Mouse (Mus musculus) c-Kit-positive CD71-positive TER-119-negative erythroid progenitor cells, embryonic 14.5 days (primary cell): ENCODE data around the gene Alg5.
"Not testable (repeated sequence)": the region's sequence is repeated elsewhere in the genome, so short reads cannot be mapped to it uniquely, and the experiment has no call there.

ENCODE experiments used
- DNase-seq: peaks from one replicate; pipeline ENCODE4 v3.0.0-alpha.2; 2013; ENCODE audit warnings: low read depth

The Alg5 gene

DNA sequence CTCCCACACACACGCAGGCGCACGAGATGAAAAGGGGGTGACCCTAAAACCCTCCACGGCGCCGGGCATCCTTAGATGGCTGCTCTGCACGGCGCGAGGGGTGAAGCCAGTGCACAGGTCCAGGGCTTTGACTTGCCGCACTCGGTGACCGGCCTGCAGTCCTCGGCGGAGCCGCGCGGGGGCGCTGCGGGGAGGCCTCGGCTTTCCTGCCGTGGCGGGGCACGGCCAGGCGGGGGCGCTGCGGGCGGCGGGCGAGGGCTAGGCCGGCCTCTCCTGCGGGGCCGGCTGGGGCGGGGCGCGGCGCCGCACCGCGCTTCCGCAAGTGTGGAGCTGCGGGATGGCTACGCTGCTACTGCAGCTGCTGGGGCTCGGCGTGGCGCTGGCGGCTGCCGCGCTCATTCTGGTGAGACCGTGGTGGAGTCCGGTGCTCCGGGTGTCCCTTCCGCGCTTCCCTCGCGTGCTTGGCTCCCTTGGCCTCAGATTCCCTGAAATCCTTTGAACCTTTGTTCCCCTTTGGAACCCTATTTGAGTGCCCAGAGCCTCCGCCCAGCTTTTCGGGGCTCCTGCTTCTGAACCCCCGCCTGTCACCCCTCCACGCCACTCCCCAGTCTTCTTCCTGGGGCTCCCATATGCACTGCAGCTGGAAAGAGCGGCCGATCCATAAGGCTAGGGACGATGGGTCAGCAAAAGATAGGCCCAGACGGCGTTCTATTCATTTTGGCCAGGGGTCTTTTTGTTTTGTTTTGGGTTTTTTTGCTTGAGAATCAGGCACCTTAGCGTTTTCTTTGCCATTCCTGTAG, at the start of gene Alg5, which contains the start of gene Exosc8:
Gene Alg5 (plus strand): TSS at position 293 of the 800 bp plus-strand sequence.
Gene Exosc8 (minus strand): TSS at position 147 of the 800 bp plus-strand sequence.
- DNase-seq: no peak

DNA sequence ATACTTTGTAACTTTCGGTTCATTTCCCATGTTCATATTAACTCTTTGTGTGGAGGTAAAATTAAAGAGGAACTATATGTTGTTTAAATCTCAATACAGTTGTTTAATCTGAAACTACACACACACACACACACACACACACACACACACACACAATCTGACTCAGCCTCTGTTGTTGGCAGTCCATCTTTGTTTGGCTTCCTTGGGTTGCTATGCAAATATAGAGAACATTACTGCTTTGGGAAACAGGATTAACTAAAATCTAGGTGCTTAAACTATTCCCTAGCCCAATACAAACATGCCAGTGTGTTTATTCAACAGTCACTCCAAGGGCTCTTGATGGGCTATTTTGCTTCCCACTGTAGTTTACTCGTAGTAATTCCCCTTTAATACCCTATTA, 48.1 kb upstream of the Alg5 start:
- DNase-seq: no peak

DNA sequence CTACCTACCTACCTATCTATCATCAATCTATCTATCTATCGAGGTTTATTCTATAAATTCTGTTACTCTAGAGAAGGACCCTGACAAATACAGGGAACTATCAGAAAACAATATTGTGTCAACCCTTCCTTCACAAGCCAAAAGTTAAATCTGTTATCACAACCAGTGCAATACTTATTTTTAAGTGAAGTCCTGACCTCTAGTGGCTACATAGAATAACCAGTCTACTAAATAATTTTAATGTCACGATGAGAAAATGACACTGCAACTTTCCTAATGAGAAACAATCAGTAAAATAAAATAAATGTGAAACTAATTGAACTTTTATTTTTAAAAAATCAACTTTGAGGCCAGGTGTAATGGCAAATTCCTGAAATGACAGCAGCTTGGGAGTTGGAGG, 46.2 kb upstream of the Alg5 start:
- DNase-seq: no peak

DNA sequence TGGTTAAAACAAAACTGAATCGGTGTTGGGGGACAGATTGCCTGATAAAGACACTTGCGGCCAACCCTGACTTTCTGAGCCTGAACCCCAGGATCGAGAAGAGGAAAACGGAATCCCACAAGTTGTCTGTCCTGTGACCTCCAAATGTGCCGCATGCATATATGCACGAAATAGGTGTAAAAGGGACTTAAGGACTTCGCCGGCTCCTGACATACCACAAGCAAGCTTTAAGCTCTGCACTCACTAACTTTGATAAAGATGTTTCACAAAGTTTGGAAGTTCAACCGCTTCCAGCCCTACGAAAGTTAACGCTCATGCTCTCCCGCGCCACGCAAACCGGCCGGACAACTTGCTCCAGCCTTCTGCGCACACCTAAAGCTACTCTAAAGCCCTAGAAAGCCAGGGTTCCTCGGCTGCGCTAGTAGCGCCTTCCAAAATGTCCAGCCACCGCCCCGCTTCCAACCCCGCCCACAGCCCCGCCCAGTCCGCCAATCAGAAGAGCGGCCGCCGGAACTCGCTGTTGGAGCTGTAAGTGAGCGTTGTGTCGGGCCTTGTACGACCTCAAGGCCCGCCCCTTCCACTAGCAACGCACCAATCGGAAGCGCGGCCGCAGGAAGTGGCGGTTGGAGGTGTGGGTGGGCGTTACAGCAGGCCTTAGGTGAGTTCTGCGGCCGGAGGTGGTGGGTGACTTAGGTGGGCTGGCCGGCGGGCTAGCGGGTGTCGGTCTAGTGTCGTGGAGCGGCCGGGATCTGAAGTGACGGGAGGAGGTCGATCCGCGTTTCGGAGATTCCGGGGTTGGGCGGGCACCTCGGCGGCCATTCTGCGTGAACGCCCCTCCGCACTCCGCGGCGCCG, 42.9 kb upstream of the Alg5 start, which contains the start of gene Supt20:
Gene Supt20 (plus strand): TSS at position 606 of the 854 bp plus-strand sequence.
- DNase-seq: peak; percentile 91

DNA sequence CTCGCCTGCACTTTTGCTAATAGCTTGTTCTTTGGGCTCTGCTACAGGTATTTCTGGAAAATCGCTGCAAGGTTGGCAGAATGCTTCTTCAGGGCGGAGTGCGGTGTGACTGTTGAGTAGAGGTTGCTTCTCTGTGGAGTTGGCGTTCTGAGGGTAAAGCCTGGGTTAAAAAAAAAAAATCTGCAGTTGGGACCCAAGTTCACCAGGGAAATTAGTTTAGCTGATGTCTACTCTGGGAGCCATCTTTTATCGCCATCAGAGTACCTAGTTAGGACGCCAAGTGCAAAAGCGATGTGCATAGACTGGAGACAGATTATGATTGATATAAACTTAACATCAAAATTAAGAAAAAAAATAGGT, 42.3 kb upstream of the Alg5 start:
- DNase-seq: peak; percentile 52

DNA sequence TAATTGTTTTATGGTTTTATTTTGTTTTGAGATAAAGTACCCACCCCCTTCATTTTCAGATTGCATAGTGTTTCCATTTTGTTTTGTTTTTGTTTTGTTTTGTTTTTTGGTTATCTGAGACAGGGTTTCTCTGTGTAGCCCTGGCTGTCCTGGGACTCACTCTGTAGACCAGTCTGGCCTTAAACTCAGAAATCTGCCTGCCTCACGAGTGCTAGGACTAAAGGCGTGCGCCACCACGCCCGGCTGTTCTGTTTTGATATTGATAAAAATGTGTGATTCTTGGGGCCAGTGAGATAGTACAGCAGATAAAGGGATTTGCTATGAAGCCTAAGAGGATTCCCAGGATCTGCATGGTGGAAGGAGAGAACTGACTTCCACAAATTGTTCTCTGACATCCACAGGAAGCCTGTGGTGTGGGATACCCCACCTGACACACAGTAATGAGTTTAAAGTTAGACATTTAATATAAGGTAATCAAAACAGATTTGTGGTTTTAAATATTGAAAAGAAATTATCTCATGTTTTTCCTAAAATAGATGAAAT, 35.5 kb upstream of the Alg5 start:
- no peak for DNase-seq

DNA sequence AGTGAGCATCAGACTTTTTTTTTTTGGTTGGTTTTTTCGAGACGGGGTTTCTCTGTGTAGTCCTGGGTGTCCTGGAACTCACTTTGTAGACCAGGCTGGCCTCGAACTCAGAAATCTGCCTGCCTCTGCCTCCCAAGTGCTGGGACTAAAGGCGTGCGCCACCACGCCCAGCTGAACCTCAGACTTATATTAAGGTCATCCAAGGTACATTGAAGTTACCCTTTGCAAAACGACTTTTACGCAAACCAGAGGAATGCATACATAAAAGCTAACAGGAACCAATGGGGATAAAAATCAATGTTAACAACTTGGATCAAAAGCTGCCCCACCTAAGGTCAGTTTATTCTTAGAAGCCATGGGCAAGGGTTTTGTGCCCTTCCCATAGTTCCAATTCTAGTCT, 31.2 kb upstream of the Alg5 start:
- not testable (repeated sequence) for DNase-seq

DNA sequence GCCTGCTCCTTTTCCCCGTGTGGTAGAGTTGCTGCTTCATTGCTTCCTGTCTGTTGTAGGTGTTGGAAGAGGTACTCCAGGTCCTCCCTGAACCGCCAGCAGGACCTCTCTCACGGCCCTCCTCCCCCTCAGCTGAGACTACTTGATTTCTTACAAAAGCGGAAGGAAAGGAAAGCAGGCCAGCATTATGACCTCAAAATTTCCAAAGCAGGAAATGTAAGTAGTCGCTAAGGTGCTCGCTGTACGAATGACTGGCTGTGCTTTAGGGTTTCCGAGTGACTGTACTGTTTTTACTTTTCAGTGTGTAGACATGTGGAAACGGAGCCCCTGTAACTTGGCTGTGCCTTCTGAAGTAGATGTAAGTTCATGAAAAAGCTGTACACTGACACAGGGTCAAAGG, 26.4 kb upstream of the Alg5 start:
- no peak for DNase-seq

DNA sequence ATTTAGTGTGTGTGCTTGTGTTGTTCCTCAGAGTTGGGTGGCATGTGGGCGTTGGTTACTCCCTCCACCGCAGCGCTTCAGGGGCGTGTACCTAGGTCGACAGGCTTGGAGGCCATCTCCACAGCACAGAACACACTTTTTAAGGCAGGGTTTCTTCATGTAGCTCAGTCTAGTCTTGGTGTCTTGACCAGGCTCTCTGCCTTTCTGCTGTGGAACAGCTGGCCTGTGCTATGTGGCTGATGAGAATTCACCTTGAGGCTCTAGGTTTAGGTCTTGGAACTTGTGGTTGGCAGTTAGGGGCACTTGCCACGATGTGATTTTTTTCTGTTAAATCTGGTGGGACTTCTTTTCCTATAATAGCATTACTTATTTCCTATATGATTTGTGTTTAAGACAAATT, 21.1 kb upstream of the Alg5 start, which contains the start of gene Gm21958:
Gene Gm21958 (minus strand): TSS at position 101 of the 400 bp plus-strand sequence.
- DNase-seq: no peak

DNA sequence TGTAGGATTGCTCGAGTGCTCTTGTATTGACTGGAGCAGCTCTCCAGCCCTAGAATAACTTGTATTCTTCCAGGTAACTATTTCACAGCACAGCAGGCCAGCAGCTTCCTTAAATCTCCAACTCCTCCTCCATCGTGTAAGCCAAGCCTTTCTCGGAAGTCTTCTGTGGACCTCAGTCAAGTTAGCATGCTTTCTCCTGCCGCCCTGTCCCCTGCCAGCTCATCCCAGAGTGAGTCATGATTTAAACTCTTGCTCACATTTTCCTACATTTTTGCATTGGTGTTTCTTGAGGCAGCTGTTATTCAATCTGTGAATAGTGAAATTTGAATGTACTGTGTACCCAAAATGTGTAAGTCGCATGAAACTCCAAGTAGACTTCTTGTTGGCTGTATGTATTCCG, 19.9 kb upstream of the Alg5 start:
- DNase-seq: no peak

DNA sequence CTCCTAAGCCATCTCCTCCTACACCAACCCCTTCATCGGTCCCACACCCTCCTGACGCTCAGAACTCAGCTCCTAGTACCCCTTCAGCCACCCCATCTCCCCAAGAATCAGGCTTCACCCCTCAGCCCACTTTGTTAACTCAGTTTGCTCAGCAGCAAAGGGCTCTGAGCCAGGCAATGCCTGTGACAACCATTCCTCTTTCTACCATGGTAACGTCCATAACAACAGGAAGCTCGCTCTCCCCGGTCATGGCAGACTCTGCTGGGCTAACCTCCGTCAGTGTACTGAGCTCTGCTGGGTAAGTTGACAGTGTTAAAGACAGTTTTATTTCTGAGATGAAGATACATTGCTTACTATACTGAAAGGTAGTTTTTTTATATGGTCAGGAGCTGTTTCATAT, 18.0 kb upstream of the Alg5 start:
- no peak for DNase-seq

DNA sequence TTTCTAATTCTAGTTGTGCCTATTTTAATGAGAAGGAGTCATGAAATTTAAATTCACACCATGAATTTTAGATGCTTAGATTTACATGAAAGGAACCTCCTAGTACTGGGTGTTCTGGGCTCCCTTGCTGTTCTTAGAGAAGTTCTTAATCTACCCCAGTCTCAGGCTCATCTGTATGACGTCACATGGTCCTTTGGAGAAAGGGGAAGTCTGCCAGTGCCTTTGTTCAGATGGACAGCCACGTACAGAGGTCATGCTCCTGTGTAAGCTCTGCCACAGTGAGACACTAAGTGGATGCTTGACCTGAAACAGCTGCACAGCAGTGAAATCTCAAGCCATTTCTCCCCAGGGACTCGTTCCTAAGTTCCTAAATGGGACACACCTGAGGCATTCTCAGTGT, 16.4 kb upstream of the Alg5 start:
- no peak for DNase-seq

DNA sequence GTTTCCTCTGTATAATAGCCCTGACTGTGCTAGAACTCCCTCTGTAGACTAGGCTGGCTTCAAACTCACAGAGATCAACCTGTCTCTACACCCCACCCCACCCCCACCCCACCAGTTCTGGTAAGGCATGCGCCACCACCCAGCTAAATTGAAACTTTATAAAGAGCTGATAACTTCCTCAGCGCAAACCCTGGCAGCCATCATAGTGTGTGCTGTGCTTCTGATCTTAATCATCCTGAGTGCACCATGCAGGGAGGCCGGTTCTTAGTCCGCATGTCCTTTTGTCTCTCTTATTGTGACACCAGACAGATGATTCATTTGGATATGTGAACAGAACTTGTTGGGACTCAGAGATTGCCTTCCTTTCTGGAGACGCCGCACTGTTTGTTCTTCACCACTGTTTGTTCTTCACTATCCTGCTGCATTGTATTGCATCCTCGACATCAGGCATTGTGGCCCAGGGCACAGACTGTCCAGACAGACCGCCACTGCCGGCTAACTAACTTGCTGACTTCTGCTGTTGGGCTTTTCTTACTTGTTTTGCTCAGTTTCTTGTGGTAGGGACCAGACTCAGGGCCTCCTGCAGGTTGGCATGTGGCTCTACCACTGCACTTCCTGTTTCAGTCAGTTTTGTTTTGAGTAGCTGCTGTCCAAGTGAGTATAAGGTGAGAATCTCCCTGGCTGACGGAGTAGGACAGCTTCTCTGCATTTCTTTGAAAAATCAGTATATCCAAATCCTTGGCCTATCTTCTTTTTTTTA, 11.4 kb upstream of the Alg5 start:
- no peak for DNase-seq

DNA sequence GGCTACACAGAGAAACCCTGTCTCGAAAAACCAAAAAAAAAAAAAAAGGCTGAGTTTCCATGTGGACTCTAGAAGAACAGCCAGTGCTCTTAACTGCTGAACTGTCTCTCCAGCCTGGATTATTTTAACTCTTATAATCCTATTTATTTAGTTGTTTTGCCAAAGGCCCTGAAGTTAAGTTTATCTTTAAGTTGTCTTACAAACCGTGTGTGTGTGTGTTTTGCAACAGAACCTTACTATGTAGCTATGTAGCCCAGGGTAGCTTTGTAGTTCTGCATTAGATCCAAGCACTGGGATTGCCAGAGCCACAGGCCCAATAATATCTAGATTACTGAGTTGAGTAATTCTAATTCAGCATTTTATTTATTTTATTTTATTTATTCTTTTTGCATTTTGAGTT, 10.0 kb upstream of the Alg5 start:
- DNase-seq: no peak

DNA sequence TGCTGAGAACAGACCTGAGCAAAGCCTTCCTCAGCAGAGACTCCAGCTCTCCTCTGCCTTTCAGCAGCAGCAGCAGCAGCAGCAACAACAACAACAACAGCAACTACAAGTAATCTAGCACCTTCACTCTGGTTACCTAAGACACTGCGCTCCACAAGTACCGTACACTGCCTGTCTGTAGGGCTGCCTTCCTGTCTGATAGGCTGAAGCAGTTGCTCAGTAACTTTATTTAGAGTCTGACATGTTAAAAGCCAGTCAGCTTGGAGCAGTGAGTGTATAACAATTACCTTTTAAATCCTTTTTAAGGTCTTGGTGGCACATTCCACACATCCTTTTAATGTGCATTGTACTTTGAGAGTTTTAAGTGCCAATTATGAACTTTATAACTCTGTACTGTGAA, 7.8 kb upstream of the Alg5 start:
- DNase-seq: no peak

DNA sequence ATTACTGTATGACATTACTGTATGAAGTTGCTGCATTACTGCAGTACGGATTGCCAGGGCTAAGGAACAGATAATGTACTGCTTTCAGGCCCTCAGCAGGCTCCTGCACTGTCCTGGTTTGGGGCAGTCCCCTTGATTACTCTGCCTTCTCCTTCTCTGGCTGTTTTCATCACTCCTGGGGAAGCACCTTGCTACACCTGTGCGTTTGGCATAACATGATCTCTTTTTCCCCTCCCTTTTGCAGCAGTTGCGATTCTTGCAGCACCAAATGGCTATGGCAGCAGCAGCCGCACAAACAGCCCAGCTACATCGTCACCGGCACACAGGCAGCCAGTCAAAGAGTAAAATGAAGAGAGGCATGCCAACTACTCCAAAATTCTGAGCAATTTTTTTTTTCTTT, 7.2 kb upstream of the Alg5 start:
- DNase-seq: no peak

DNA sequence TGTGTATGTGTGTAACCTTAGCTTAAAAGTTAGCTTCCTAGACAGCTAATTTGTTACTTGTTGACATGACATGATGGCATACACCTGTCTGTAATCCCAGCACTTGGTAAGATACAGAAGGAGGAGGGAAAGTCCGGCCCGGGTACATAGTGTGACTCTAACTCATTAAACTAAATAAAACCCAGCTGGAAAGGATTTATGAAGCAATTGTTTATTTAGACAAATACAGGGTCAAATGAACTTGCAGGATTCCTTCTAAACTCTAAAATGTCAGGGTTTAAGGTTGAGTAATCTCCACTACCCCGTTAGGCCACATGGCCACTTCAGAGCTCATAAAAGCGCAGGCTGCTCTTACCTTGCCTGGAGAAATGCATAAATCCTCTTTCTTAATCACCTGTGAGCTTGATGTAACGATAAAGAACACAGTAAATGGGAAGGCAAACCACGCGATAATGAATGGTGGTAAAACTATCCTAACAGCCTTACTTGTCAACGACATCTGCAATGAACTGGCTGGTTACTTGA, 3.7 kb upstream of the Alg5 start:
- no peak for DNase-seq

DNA sequence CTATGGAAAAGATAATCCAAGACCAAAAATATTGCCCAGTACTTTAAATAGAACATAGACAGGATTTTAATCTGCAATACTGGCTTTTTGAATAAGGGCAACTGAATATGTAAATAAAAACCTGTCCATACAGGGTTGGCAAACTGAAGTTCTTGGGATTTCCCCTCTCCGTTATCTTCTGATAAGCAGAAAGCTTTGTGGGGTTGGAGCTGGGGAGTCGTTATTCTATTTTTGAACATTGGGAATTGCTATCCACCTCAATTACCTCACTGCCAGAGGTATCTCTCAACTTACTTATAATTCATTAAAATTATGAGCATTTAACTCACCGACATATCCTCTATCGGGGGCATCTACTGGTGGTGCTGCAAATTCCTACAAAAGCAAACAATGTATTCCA, 3.0 kb upstream of the Alg5 start:
- no peak for DNase-seq

DNA sequence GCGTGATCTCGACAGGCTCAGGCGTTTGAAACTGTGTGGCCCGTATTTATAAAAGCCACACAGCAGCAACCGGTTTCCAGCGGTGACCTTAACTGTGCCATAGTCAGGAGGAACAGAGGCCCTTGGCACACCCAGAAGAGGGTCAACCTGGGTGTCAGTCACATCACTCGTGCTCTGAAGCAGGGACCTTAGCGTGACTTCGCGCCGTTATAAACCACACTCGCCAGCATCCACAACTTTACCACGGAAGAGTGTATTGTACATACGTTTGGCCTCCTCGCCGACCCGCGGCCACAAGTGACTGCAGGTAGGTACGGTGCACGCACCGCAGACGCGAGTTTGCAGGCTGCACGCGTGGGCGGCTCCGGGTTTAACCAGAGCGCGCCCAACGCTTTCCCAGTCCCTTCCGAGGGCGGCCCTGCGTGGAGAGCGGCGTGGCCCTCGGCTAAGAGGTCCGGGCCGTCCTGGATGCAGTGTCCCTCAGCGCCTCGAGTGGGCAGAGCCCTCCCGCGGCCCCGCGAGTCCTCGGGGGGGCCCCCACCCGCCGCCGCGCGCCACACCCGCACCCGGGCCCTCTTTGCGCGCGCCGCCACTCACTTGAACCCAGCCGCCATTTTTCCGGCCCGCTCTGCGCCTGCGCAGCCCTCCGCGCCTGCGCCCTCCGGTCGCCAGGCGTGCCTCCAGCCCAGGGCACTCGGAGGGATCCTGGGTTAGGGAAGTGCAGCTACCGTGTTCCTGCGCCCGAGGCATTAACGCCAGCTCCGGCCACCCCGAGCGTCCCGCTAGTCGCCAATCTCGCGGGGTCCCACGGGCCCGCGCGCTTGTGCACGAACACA, 710 bp upstream of the Alg5 start:
- DNase-seq: peak; percentile 67

DNA sequence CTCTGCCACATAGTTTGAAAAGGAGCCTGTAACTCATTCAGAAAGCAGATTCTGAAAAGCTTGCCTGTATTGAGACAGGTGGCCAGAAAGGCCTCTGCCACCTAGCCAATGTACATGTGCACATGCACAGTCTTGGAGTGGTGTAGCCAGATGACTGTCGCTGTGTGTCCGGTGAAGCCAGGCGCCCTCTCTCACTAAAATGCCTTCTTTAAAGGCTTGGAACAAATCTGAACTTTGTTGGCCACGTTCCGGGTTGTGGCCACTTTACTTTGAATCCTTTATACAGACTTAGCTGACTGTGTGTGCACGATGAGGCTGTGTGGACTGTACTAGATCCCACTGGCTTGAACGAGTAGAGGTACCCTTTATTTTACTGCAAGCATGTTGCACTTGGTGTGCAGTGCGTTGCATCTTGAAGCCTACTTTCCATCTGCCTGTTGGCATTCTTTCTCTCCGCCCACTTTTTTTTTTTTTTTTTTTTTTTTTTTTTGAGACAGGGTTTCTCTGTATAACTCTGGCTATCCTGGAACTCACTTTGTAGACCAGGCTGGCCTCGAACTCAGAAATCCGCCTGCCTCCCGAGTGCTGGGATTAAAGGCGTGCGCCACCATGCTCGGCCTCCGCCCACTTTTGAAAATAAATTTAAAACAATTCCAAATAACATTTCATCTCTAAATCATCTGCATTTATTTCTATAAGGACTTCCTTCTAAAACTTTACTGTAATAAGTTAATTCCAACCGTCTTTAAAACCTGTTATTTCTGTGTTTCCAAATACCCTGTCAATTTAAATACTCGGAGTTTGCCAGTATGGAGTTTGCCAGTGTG, 975 bp downstream of the Alg5 start:
- no peak for DNase-seq
